Mouse (Mus musculus) kidney, adult 8-10 months (tissue): Measurements from ENCODE around the gene Tmem140.

ENCODE experiments used
- DNase-seq, 2 experiments: peaks; one replicate each; pipeline ENCODE4 v3.0.0; 2022

Tmem140 gene

DNA sequence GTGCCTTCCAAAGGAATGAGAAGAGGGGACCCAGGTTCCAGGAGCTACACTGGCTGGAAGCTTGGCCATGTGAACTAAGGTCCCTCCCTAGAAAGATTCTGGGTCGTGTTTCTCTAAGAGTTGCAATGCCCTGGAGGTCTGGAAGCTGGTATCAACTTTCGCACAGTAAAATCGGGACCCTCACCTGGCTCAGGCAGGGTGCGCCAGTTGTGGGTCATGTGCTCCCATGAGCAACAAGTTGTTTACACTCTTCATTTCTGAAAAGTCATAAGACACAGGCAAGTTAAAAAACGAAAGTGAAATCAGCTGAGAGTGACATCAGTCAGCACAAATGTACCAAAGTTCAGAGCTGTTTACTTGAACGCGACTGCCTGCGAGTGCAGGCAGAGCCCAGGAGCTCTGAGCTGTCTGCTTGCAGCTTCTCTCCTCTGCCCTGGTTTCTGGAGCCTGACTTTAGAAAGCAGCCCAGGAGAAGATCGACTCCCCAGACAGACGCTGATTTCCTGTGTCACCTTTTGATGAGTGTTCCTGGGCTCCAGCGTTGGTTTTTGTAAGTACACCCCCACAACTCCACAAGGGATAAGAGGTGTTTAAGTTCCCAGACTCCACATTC is at the start of gene Tmem140:
TSS of gene Tmem140 (plus strand) at position 356 of the 613 bp plus-strand sequence.
- DNase-seq = peak; percentile 66 to 76

GRCm38 (mm10) chr6:34824406-34824805 is 38.5 kb upstream of the Tmem140 start:
- DNase-seq = no peak

- DNase-seq = no peak
Observed at GRCm38 (mm10) chr6:34832352-34832751, 30.6 kb upstream of the Tmem140 start.

- no peak for DNase-seq
Observed at GRCm38 (mm10) chr6:34861546-34862053, 1.3 kb upstream of the Tmem140 start.

DNA sequence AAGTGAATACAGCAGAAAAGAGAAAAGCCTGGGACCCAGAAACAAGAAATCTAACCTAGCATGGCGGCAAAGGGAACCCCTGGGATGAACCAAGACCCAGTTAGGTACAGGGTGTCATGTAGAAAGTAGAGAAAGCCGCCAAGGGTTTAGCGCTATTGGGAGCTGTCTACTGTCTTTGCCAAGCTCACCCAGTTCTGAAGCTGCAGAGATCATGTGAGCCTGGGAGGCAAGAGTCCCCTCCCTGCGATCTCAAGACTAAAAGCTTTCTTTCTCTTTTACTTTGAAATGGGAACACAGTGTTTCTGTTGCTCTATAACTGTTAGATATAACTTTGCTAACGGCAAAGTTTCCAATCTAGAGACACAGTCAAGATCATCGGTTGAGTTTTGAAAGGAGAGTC is 565 bp upstream of the Tmem140 start:
- DNase-seq = peak; percentile 50 to 52

DNA sequence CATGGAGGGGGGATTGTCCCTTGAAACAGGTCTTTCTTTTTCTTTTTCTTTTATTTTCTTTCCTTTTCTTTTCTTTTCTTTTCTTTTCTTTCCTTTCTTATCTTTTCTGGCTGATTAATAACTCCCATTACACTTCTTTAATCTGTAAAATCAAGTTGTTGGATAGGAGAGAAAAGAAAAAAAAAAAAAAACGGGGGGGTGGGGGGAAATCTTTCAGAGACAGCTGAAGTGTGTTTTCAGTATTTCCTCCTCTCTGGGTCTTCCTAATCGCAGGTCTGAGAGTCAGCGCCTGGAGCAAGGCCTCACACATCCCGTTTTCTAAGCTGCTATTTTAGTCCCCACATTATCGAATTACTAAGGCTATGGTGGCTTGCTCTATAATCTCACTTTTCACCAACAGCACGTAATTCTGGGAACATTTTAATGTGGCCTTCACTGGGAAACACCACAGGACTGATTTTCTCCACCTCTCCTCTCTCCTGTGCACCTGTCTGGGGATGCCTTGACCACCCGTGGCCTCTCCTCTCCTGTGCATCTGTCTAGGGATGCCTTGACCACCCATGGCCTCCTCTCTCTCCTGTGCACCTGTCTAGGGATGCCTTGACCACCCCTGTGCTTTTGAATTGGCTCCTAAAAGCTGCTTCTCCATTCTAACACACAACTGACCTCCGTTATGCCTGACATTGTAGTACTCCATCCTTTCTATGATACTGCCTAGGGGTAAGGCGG is 1.0 kb downstream of the Tmem140 start:
- DNase-seq = no peak

DNA sequence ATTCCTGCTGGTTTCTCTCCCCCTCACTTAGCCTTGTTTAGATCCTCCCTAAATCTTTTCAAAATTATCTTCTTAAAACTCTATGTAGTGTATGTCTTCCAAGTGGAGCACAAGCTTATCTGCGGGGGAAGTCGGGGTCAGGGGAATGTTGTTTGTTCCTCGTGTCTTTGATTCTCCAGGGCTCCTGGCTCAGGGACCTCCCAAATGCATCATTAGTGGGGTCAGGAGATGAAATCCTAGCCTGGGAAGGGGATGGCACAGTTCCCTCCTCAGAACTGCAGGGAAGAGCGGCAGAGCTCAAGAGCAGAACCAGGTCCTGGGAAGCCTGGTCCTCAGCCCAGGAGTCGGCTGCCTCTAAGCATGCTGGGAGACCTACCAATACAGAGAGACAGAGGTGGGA is 2.3 kb downstream of the Tmem140 start:
- DNase-seq = peak in 1 of 2 experiments; percentile 40

GRCm38 (mm10) chr6:34865711-34866593 is 3.0 kb downstream of the Tmem140 start:
- peak; percentile 46 to 73 for DNase-seq

- no peak for DNase-seq
Observed at GRCm38 (mm10) chr6:34866786-34867185, 3.8 kb downstream of the Tmem140 start.

DNA sequence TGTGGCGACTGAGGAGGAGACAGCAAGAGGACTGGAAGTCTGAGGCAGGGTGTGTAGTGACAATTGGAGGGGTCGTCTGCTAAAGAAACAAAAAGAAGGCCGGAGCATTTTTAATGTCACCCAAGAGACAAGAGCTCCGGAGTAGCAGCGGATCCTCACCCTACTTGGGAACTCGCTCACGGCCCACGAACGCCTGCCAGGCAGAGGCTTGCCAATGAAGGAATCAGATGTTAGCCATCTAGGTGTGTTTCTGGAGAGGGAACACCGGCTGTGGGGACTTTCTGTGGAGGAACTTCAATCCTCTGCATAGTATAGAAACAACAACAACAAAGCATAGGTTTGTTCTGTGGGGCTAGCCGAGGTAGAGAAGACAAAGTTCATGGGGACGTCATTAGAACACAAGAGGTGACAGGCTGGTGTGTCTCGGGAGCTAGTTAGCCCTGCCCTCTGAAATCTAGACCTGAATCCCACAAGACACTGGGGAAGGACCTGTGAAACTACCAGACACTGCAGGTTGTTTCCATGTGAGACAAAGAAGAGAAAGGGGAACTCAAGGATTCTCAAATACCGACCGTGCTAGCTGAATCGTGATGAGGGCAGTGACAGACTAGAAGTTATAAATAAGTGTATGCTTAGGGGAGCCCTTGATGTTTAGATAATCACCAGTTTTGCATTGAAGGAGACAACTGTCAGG is 4.5 kb downstream of the Tmem140 start:
- DNase-seq = no peak

DNA sequence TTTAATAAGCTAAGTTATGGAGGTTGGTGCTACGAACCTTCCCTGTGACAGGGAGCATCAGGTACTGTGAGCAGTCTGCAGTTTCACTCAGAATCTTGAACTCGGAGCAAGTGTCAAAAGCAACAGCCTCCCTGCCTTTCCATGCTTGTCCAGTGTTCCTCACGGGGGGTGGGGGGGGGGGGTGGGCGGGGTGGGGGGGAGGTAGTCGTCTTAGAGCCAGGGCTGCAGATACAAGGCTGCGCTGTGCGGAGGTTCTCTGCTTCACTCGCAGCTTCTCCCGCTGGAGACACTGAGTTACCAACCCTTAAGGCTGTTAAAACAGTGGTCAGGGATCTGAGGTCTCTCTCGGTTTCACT is 5.0 kb downstream of the Tmem140 start:
- DNase-seq = no peak

GRCm38 (mm10) chr6:34868507-34869217 is 5.7 kb downstream of the Tmem140 start:
- DNase-seq = no peak

GRCm38 (mm10) chr6:34869225-34869915 is 6.4 kb downstream of the Tmem140 start:
- DNase-seq = no peak

- no peak for DNase-seq
Observed at GRCm38 (mm10) chr6:34870136-34870535, 7.2 kb downstream of the Tmem140 start.

DNA sequence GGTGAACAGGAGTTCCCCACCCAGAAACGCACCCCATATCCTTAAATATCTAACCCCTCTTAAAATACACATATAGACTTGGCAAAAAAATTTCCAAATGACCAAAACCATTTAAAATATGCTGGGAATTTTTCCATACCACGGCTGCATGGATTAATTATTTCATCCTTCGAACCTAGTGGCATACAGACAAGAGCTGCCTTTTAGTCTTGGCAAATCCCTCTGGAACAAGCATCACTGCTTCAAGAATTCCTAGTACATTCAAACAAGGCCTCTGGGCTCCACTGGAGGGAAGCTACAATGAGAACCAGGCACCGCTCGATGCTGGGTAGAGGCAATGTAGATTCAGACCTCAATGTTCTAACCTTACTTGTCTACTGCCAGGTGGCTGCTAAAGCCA is 7.8 kb downstream of the Tmem140 start:
- no peak for DNase-seq

DNA sequence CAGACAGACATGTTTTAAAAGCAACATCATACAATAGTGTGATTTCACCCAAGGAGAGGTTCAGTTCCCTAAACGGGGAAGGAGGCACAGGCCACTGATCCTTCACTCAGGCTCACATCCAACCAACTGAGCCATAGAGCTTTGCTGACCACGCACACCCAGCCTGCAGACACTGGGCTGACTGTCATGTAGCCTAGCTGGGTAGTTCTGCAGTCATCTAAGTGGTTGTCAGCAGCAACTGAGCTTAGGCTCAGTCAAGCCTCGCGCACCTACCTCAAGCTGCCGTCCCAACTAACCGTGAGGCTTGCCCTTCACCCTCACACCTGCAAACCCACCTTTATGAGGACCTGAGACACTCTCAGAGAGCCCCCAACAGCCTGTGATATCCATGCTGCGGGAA is 9.0 kb downstream of the Tmem140 start:
- no peak for DNase-seq

- no peak for DNase-seq
Observed at GRCm38 (mm10) chr6:34872871-34873270, 9.9 kb downstream of the Tmem140 start.

DNA sequence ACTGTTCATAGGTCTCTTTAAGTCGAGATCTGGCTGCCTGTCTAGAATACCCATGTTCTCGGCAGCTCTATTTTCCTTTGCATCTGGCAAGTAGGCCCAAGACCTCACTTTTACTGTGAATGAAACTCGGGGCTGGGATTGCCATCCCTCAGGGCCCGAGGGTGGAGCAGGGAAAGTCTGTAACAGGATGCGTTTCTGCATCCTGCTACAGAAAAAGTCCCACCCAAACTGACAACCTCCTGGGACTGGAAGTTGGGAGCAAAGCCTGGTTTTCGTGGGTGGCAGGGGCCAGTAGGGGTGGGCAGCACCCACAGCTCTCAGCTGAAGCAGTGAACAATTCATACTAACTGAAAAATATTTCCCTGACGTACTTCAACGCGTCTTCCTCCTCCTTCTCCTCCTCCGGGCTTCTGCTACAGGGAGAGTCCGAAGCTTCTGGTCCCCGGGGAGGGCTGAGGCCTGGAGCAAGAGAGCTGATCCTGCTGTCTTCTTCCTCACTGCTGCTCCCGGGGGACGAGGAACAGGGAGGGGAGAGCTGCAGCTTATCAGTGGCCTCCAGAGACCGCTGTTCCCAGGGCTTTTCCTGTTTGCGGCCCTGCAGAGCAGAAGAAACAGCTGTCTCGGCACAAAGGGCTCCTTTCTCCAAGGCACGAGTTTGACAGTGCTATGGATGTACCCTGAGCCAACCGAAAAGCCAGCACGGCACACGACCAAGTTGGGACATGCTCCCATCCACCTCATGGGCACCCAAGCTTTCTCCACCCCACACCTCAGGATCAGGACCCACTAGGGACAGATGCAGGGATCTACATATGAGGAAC is 11.4 kb downstream of the Tmem140 start:
- peak; percentile 67 to 74 for DNase-seq

- no peak for DNase-seq
Observed at GRCm38 (mm10) chr6:34875268-34875761, 12.4 kb downstream of the Tmem140 start.
